Mouse (Mus musculus) kidney, postnatal 0 days (tissue): ENCODE results near the gene Zkscan3. TPM values are rescaled to one million over a fixed set of nuclear protein-coding genes. Genes with fewer than 3 reads are reported as not detected.
A peak's percentile ranks its signal among the peaks of the same experiment; 100 is the strongest.

Experiments used
- ATAC-seq: fragments of 200-750 bp; cut with Nextera tagmentation; replicated peaks from 2 replicates; pipeline ENCODE4 v1.8.0; 2017; ENCODE audit warnings: low read depth, moderate number of reproducible peaks, moderate TSS enrichment, moderate library complexity; ENCODE audit not compliant: low FRiP score
- DNase-seq: peaks from one replicate; pipeline ENCODE4 v3.0.0-alpha.2; 2016; ENCODE audit warnings: low spot score
- H3K27ac ChIP-seq: fragments of 300-500 bp; sonication (generic); 2 replicates; pipeline ENCODE4 v1.5.1; 2014; ENCODE audit warnings: mild to moderate bottlenecking
- H3K27me3 ChIP-seq: fragments of 300-500 bp; sonication (generic); 2 replicates; pipeline ENCODE4 v1.6.1; 2014; ENCODE audit warnings: low read length, mixed read lengths; ENCODE audit not compliant: insufficient read depth
- H3K36me3 ChIP-seq: fragments of 300-500 bp; sonication (generic); 2 replicates; pipeline ENCODE4 v1.6.1; 2014; ENCODE audit warnings: low read length, mixed read lengths; ENCODE audit not compliant: insufficient read depth
- H3K4me1 ChIP-seq: fragments of 300-500 bp; sonication (generic); replicated peaks from 2 replicates; pipeline ENCODE4 v1.6.1; 2014; ENCODE audit warnings: antibody characterized with exemption, low read length, mixed read lengths; ENCODE audit not compliant: insufficient read depth
- H3K4me2 ChIP-seq: fragments of 300-500 bp; sonication (generic); 2 replicates; pipeline ENCODE4 v1.6.1; 2014; ENCODE audit warnings: mild to moderate bottlenecking, low read length, moderate library complexity, mixed read lengths
- H3K4me3 ChIP-seq: fragments of 300-500 bp; sonication (generic); replicated peaks from 2 replicates; pipeline ENCODE4 v1.5.1; 2014; ENCODE audit warnings: low read depth, low read length
- H3K9ac ChIP-seq: fragments of 300-500 bp; sonication (generic); 2 replicates; pipeline ENCODE4 v1.6.1; 2014; ENCODE audit warnings: low read depth, low read length
- H3K9me3 ChIP-seq: fragments of 300-500 bp; sonication (generic); replicated peaks from 2 replicates; pipeline ENCODE4 v1.6.1; 2016; ENCODE audit warnings: low read length, inconsistent platforms, mixed read lengths
- CTCF ChIP-seq: IDR thresholded peaks from 2 replicates; pipeline ENCODE4 v1.5.1; 2016; ENCODE audit warnings: antibody characterized with exemption, low read depth, mild to moderate bottlenecking, moderate library complexity
- WGBS: fragments of 180-500 bp; shearing (Covaris S2); extraction: QIAGEN DNeasy Blood & Tissue Kit; methylation state at CpG from one replicate; pipeline ENCODE4 v1.1.7; 2014; 5-methylcytosine and 5-hydroxymethylcytosine counted together
- polyA plus RNA-seq: library from polyadenylated mRNA; unstranded; fragments of >200 nt; fragmentation: Nextera tagmentation; extraction: Ambion mirVana; gene quantifications from 2 replicates; pipeline ENCODE4 v1.2.1, GENCODE M21; 2015

The Zkscan3 gene
- 64.7 and 65.4 TPM in 2 replicates for polyA plus RNA-seq

GRCm38 (mm10) chr13:21402287-21402846, at the start of gene Zkscan3:
Gene Zkscan3 (minus strand): TSS chr13:21402755.
- no peak for TF ChIP-seq CTCF
- H3K9ac ChIP-seq, result peak within 1 kb of the TSS; percentile 88
- ATAC-seq (peak; percentile 95), DNase-seq (peak; percentile 90)
- no peaks in the 10 kb centered on the region; the same call in 1 of the 2 replicates for H3K4me1 ChIP-seq
- under 1% methylated on average over 35 of the region's 35 CpGs for WGBS
- H3K27ac ChIP-seq, result peak within 1 kb of the TSS; percentile 87
- peak within 1 kb of the TSS; percentile 81 for H3K4me3 ChIP-seq
- H3K4me2 ChIP-seq, result peak within 1 kb of the TSS; percentile 84
- H3K9me3 ChIP-seq, result no peaks in the 10 kb centered on the region
- H3K36me3 ChIP-seq, result 0 out of 2 replicates have a peak, but pooled peaks cover 8% of the 10 kb centered on the region
- H3K27me3 ChIP-seq, result no peaks in the 10 kb centered on the region

DNA sequence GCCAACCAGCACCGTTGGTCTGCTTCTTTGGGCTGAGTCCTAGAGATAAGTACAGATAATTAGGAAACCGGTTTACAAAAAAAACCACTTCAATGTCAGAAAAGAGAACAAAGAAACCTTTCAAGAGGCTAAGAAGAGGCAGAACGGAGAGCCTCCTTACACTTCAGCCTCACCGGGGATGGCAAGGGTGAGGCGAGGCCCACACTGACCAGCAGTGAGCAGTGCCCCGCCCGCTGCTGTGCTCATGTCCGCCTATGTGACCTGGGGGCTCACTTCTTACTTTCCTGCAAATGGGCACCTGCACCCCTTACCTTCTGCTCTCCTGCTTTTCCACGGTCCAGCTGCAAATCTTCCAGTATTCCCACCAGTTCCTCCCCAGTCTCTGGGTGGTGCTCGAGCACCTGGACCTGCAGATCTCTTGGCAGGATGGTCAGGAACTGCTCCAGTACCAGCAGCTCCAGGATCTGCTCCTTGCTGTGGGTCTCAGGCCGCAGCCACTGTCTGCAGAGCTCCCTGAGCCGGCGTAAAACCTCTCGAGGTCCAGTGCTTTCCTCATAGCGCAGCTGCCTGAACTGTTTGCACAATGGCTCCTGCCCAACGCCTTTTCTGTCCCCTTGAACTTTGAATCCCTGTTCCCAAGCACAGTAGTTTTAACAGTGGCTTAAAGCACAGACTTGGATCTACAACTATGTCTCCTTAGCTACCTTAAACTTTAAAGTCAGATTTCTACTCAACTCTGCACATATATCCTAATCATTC, 45.5 kb upstream of the Zkscan3 start:
- H3K9ac ChIP-seq, result no peak overlapping the region
- no peaks in the 10 kb centered on the region for H3K27me3 ChIP-seq
- no peaks in the 10 kb centered on the region for H3K9me3 ChIP-seq
- peaks cover 30% of the 10 kb centered on the region for H3K36me3 ChIP-seq
- WGBS, result 90% methylated on average over 16 of the region's 16 CpGs
- no peak overlapping the region for H3K4me2 ChIP-seq
- TF ChIP-seq CTCF, result no peak
- ATAC-seq (no peak), DNase-seq (no peak)
- no peaks in the 10 kb centered on the region for H3K4me1 ChIP-seq
- H3K4me3 ChIP-seq, result no peak overlapping the region
- no peak overlapping the region for H3K27ac ChIP-seq

DNA sequence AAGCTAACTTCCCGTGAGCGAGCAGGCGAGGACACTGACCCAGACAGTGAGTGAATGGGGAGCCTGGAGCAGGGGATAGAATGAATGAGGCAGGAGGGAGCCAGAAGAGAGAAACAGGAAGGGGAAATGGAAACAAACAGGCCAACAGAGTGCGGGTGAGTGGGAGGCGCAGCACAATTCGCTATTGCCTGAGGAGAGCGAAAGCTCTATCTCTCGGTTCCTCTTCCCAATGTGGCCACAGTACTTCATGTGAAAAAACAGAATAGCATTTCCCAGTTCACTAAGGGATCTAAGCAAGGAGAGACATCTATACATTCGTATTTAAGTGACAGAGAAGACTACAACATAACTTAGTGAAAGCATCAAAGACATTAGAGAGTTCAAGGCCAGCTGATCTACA, 44.2 kb upstream of the Zkscan3 start:
- TF ChIP-seq CTCF, result no peak
- no peak for ATAC-seq
- Histone ChIP-seq H3K9me3 (no peaks in the 10 kb centered on the region), H3K4me3 (no peak overlapping the region), H3K36me3 (peaks cover 30% of the 10 kb centered on the region), H3K27ac (no peak overlapping the region), H3K4me1 (no peaks in the 10 kb centered on the region), H3K27me3 (no peaks in the 10 kb centered on the region), H3K9ac (no peak overlapping the region), H3K4me2 (no peak overlapping the region)
- 88% methylated on average over 9 of the region's 9 CpGs for WGBS
- no peak for DNase-seq

DNA sequence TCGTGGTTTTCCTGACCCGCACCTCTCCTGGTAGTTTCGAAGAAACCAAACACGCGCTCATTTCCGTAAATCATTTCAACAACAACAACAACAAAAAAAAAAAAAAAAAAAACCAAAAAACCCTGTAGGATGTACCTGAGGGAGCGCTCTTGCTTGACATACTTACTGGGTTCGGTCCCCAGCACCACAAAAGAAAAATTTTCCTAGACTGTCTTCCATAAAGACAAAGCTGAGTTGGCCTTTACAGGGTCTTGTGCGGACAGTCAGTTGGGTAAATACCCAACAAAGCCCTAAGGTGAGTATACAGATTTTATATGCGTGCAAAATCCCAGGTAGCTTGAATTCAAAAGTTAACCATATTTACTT, 38.6 kb upstream of the Zkscan3 start:
- peaks cover 15% of the 10 kb centered on the region for H3K36me3 ChIP-seq
- H3K9me3 ChIP-seq, result no peaks in the 10 kb centered on the region
- TF ChIP-seq CTCF, result no peak
- H3K4me3 ChIP-seq, result peak overlapping the region; percentile 49
- H3K9ac ChIP-seq, result peak overlapping the region; percentile 68
- WGBS, result 17% methylated on average over 10 of the region's 10 CpGs
- H3K27ac ChIP-seq, result peak overlapping the region; percentile 78
- 0 out of 2 replicates have a peak, but pooled peaks cover 5% of the 10 kb centered on the region for H3K4me1 ChIP-seq
- no peaks in the 10 kb centered on the region for H3K27me3 ChIP-seq
- H3K4me2 ChIP-seq, result peak overlapping the region; percentile 85
- no peak for DNase-seq
- no peak for ATAC-seq

GRCm38 (mm10) chr13:21440503-21441206, 38.1 kb upstream of the Zkscan3 start, which contains the start of gene Pgbd1:
Gene Pgbd1 (minus strand): TSS chr13:21441058.
- Histone ChIP-seq H3K27me3 (no peaks in the 10 kb centered on the region), H3K4me3 (peak within 1 kb of the TSS; percentile 49), H3K4me1 (0 out of 2 replicates have a peak, but pooled peaks cover 5% of the 10 kb centered on the region), H3K4me2 (peak within 1 kb of the TSS; percentile 85), H3K27ac (peak within 1 kb of the TSS; percentile 78), H3K9me3 (no peaks in the 10 kb centered on the region), H3K9ac (peak within 1 kb of the TSS; percentile 68), H3K36me3 (peaks cover 15% of the 10 kb centered on the region)
- DNase-seq (peak; percentile 84), ATAC-seq (peak; percentile 94)
- TF ChIP-seq CTCF, result peak; percentile 56
- 1% methylated on average over 32 of the region's 32 CpGs for WGBS

DNA sequence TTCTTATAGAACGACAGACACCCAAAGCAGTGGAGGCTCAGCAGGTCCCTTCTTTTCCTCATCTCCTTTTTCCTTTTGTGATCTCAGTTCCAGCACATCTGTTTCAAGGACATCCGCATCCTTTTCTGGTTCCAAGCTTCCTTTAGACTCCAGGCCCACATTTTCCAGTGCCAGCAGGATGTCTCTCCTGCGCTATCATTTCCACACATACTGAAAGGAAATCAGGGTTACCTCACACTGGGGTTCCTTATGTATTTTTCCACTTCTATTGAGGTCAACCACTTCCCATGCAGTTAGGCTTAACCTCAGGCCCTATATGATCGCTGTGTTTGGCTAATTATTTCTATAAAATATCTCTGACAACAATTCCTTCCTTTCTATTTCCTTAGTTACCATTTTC, 32.9 kb upstream of the Zkscan3 start:
- DNase-seq, result no peak

More for the DNA sequence above, 32.9 kb upstream of the Zkscan3 start:
- no peaks in the 10 kb centered on the region for H3K36me3 ChIP-seq
- no peak for TF ChIP-seq CTCF
- WGBS, result 81% methylated on average over 4 of the region's 4 CpGs
- H3K4me2 ChIP-seq, result no peak overlapping the region
- no peak overlapping the region for H3K9ac ChIP-seq
- no peaks in the 10 kb centered on the region for H3K9me3 ChIP-seq
- no peak overlapping the region for H3K4me3 ChIP-seq
- ATAC-seq, result no peak
- no peak overlapping the region for H3K27ac ChIP-seq
- H3K27me3 ChIP-seq, result no peaks in the 10 kb centered on the region
- 0 out of 2 replicates have a peak, but pooled peaks cover 5% of the 10 kb centered on the region for H3K4me1 ChIP-seq
